Mouse (Mus musculus): ENCODE measurements around the gene Rab11fip5. TPM values are rescaled to one million over a fixed set of nuclear protein-coding genes. Genes with fewer than 3 reads are reported as not detected.
A peak's percentile ranks its signal among the peaks of the same experiment; 100 is the strongest.

Gene Rab11fip5
- total and polyA plus RNA-seq, 2 experiments from 2014 or later = 26.7 to 66.5 TPM

DNA sequence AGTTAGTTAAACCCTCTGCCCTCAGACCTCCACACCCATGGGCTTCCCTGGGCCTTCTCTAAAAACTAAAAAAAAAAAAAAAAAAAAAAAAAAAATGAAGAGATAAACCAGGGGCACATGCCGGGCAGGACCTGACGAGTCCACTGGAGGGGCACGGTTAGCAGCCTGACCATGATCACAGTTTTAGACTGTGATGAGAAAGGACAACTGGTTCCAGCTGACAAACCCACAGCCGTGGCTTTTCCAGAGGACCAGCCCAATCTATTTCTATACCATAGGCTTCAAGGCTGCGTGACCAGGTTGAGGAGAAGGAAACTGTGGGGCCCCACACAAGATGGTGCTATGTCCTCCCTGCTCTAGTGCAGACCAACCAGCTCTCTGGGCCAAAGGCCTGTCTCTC is 4.4 kb downstream of the Rab11fip5 start:
- 90% methylated on average over 5 of the region's 5 CpGs for WGBS
- H3K4me1 ChIP-seq (ENCODE audit: insufficient read depth, low read length) = peaks cover 35% of the 10 kb centered on the region
- H3K4me2 ChIP-seq (ENCODE audit: low read depth, low read length) = no peak overlapping the region
- no peaks in the 10 kb centered on the region for H3K36me3 ChIP-seq (ENCODE audit: insufficient read depth, low read length)
- H3K27me3 ChIP-seq (ENCODE audit: insufficient read depth, low read length) = no peaks in the 10 kb centered on the region
- no peak for TF ChIP-seq CTCF (IDR thresholded peaks at IDR 0.05; ENCODE audit: low read depth)
- H3K9ac ChIP-seq (replicated peaks; ENCODE audit: low read length) = no peak overlapping the region
- H3K9me3 ChIP-seq (ENCODE audit: low read length) = no peaks in the 10 kb centered on the region
- DNase-seq (ENCODE audit: low spot score) (no peak), ATAC-seq (no peak)
- peak overlapping the region; percentile 27; the same call in 1 of the 2 replicates for H3K27ac ChIP-seq
- no peak overlapping the region for H3K4me3 ChIP-seq (ENCODE audit: low read length)

DNA sequence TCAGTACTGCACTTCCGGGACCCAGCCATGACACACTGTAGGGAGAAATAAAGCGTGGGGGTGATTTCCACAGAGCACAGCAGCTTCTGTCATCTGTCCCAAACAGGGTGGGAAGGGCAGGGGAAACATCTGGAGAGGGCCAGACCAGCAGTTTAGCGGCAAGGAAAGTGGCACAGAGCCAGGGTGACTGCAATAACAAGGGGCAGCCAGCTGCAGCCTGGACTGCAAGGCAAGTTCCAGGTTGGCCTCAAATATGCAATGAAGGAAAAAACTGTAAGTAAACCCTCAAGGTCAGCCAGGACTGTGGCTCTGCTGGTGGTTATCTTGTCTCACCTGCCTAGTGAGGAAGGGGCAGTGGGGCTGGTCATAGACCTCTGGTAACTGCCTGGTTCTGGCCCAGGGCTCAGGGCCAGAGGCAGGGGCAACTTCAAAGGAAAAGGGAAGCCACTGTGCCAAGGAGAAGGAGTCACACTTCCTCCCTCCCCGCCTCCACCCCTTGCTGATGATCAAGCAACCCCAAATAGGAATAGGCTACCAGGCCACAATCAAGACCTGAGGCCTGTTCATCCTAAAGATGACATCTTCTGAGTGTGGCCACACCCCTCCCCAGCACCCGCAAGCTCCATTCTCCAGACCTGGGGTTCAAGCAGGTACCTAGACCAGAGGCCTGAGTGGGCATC is 5.1 kb downstream of the Rab11fip5 start:
- WGBS = 72% methylated on average over 5 of the region's 5 CpGs
- Histone ChIP-seq H3K9me3 (ENCODE audit: low read length) (no peaks in the 10 kb centered on the region), H3K4me2 (ENCODE audit: low read depth, low read length) (no peak overlapping the region), H3K36me3 (ENCODE audit: insufficient read depth, low read length) (no peaks in the 10 kb centered on the region), H3K27me3 (ENCODE audit: insufficient read depth, low read length) (no peaks in the 10 kb centered on the region), H3K9ac (replicated peaks; ENCODE audit: low read length) (no peak overlapping the region), H3K27ac (0 out of 2 replicates have a peak overlapping the region, but pooled peaks have one; percentile 27), H3K4me3 (ENCODE audit: low read length) (no peak overlapping the region), H3K4me1 (ENCODE audit: insufficient read depth, low read length) (peaks cover 35% of the 10 kb centered on the region)
- peak; percentile 22 for DNase-seq (ENCODE audit: low spot score)
- TF ChIP-seq CTCF (IDR thresholded peaks at IDR 0.05; ENCODE audit: low read depth) = no peak
- no peak for ATAC-seq

DNA sequence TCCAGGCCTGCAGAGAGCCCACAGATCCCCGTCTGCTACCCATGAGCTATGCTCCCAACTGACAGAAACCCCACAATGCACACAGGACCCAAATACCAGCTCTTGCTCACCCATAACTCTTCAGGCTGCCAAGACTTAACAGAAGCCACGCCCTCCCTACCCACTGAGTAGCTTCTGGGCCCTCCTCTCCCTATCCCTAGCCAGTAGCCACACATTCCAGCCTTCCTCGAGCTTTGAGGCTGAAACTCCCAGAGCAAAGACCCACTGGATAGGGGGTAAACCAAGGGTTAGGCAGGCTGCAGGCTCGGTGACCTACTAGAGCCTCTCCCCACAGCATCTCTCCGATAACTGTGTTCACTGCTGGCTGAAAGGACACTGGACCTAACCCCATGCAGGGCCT is 5.7 kb downstream of the Rab11fip5 start:
- ATAC-seq (no peak), DNase-seq (ENCODE audit: low spot score) (no peak)
- Histone ChIP-seq H3K9me3 (ENCODE audit: low read length) (no peaks in the 10 kb centered on the region), H3K9ac (replicated peaks; ENCODE audit: low read length) (no peak overlapping the region), H3K4me3 (ENCODE audit: low read length) (no peak overlapping the region), H3K4me2 (ENCODE audit: low read depth, low read length) (no peak overlapping the region), H3K36me3 (ENCODE audit: insufficient read depth, low read length) (no peaks in the 10 kb centered on the region), H3K4me1 (ENCODE audit: insufficient read depth, low read length) (peaks cover 35% of the 10 kb centered on the region), H3K27me3 (ENCODE audit: insufficient read depth, low read length) (no peaks in the 10 kb centered on the region), H3K27ac (peak overlapping the region; percentile 15; the same call in 1 of the 2 replicates)
- WGBS = 65% methylated on average over 5 of the region's 5 CpGs
- no peak for TF ChIP-seq CTCF (IDR thresholded peaks at IDR 0.05; ENCODE audit: low read depth)

DNA sequence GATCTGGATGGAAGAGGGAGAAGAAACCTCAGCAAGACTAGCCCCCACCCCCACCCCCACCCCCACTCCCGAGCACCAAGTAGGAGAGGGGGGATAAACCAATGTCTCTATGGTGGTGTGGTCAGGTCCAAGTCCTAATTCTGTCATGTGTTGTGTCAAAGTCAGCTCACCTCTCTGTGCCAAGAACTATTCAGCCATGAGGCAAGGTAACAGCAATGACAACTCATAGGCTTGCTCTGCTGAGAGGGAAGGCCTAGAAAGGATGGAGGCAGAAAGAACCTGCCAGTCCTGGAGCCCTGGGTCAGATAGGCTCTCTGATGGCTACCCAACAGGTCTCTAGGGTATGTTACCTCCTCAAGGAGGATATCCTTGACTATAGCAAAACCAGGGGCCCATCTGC is 6.3 kb downstream of the Rab11fip5 start:
- H3K4me1 ChIP-seq (ENCODE audit: insufficient read depth, low read length) = peaks cover 30% of the 10 kb centered on the region
- H3K36me3 ChIP-seq (ENCODE audit: insufficient read depth, low read length) = no peaks in the 10 kb centered on the region
- no peak overlapping the region for H3K4me2 ChIP-seq (ENCODE audit: low read depth, low read length)
- TF ChIP-seq CTCF (IDR thresholded peaks at IDR 0.05; ENCODE audit: low read depth) = no peak
- H3K9me3 ChIP-seq (ENCODE audit: low read length) = no peaks in the 10 kb centered on the region
- DNase-seq (ENCODE audit: low spot score) (no peak), ATAC-seq (no peak)
- 92% methylated on average over 1 of the region's 1 CpGs for WGBS
- no peaks in the 10 kb centered on the region for H3K27me3 ChIP-seq (ENCODE audit: insufficient read depth, low read length)
- H3K9ac ChIP-seq (replicated peaks; ENCODE audit: low read length) = no peak overlapping the region
- H3K27ac ChIP-seq = no peak overlapping the region
- no peak overlapping the region for H3K4me3 ChIP-seq (ENCODE audit: low read length)

DNA sequence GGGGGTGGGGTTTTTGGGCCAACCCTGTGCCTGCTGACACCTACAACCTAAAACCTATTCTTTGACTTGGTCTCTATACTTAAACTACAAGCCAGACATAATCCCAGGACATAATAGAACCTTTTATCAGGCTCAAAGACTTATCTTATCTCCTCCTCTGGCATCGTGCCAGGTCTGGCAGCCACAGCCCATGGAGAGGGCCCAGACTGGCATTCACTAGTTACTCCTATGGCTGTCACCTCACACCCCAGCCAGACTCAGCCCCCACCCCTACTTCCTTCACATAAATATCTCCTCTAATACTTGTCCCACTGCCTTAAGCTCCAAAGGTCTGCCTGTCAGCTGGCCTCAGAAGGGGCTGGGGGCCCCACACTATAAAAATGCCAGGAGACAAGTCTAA is 8.0 kb downstream of the Rab11fip5 start:
- no peak for TF ChIP-seq CTCF (IDR thresholded peaks at IDR 0.05; ENCODE audit: low read depth)
- no peak overlapping the region for H3K27ac ChIP-seq
- no peak overlapping the region for H3K4me3 ChIP-seq (ENCODE audit: low read length)
- H3K36me3 ChIP-seq (ENCODE audit: insufficient read depth, low read length) = no peaks in the 10 kb centered on the region
- WGBS = 50% methylated on average over 1 of the region's 1 CpGs
- no peak for DNase-seq (ENCODE audit: low spot score)
- no peak overlapping the region for H3K4me2 ChIP-seq (ENCODE audit: low read depth, low read length)
- H3K4me1 ChIP-seq (ENCODE audit: insufficient read depth, low read length) = peaks cover 13% of the 10 kb centered on the region
- no peaks in the 10 kb centered on the region for H3K9me3 ChIP-seq (ENCODE audit: low read length)
- H3K9ac ChIP-seq (replicated peaks; ENCODE audit: low read length) = no peak overlapping the region
- H3K27me3 ChIP-seq (ENCODE audit: insufficient read depth, low read length) = no peaks in the 10 kb centered on the region
- ATAC-seq = no peak

DNA sequence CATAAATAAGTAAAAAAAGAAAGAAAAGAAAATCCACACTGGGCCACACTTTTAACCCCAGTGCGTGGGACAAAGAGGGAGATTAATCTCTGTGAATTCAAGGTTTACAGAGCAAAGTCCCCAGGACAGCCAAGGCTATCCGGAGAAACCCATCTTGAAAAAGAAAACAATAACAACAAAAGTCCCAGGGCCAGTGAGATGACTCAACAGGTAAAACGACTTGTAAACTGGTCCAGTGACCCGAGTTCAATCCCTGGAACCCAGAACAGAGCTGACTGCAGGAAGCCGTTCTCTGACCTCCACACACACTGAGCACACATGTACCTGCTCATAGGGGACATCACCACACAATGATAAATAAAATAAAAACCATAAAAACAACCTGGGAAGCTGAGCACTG is 10.0 kb downstream of the Rab11fip5 start:
- no peaks in the 10 kb centered on the region for H3K9me3 ChIP-seq (ENCODE audit: low read length)
- no peak overlapping the region for H3K27ac ChIP-seq
- no peaks in the 10 kb centered on the region for H3K27me3 ChIP-seq (ENCODE audit: insufficient read depth, low read length)
- DNase-seq (ENCODE audit: low spot score) (no peak), ATAC-seq (no peak)
- 77% methylated on average over 5 of the region's 5 CpGs for whole genome bisulfite sequencing
- peaks cover 7% of the 10 kb centered on the region for H3K4me1 ChIP-seq (ENCODE audit: insufficient read depth, low read length)
- H3K36me3 ChIP-seq (ENCODE audit: insufficient read depth, low read length) = no peaks in the 10 kb centered on the region
- no peak overlapping the region for H3K4me3 ChIP-seq (ENCODE audit: low read length)
- H3K9ac ChIP-seq (replicated peaks; ENCODE audit: low read length) = no peak overlapping the region
- no peak for TF ChIP-seq CTCF (IDR thresholded peaks at IDR 0.05; ENCODE audit: low read depth)
- no peak overlapping the region for H3K4me2 ChIP-seq (ENCODE audit: low read depth, low read length)

DNA sequence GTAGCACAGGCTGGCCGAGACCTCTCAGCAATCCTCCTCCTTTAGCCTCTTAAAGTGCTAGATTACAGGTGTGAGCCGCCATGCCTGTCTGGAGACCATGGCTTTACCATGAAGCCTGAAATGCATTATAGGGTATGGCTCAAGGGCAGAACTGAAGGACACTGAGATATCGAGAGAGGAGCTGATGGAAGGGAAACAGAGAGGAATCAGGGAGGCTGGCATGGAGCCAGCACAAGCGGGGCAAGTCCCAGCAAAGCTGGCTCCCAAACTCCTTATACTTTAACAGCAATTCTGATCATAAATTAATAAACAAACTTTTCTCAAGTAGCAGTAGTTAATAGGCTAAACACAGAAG is 10.6 kb downstream of the Rab11fip5 start:
- H3K4me1 ChIP-seq (ENCODE audit: insufficient read depth, low read length) = peaks cover 2% of the 10 kb centered on the region; the same call in 1 of the 2 replicates
- no peaks in the 10 kb centered on the region for H3K36me3 ChIP-seq (ENCODE audit: insufficient read depth, low read length)
- no peak for TF ChIP-seq CTCF (IDR thresholded peaks at IDR 0.05; ENCODE audit: low read depth)
- no peak overlapping the region for H3K9ac ChIP-seq (replicated peaks; ENCODE audit: low read length)
- no peak overlapping the region for H3K27ac ChIP-seq
- no peak for DNase-seq (ENCODE audit: low spot score)
- no peak overlapping the region for H3K4me3 ChIP-seq (ENCODE audit: low read length)
- no peak overlapping the region for H3K4me2 ChIP-seq (ENCODE audit: low read depth, low read length)
- no peaks in the 10 kb centered on the region for H3K9me3 ChIP-seq (ENCODE audit: low read length)
- 72% methylated on average over 4 of the region's 4 CpGs for WGBS
- no peak for ATAC-seq
- no peaks in the 10 kb centered on the region for H3K27me3 ChIP-seq (ENCODE audit: insufficient read depth, low read length)

Measured in hindbrain, postnatal 0 days (tissue).